Mouse (Mus musculus): ENCODE data around the gene Afdn.

DNA sequence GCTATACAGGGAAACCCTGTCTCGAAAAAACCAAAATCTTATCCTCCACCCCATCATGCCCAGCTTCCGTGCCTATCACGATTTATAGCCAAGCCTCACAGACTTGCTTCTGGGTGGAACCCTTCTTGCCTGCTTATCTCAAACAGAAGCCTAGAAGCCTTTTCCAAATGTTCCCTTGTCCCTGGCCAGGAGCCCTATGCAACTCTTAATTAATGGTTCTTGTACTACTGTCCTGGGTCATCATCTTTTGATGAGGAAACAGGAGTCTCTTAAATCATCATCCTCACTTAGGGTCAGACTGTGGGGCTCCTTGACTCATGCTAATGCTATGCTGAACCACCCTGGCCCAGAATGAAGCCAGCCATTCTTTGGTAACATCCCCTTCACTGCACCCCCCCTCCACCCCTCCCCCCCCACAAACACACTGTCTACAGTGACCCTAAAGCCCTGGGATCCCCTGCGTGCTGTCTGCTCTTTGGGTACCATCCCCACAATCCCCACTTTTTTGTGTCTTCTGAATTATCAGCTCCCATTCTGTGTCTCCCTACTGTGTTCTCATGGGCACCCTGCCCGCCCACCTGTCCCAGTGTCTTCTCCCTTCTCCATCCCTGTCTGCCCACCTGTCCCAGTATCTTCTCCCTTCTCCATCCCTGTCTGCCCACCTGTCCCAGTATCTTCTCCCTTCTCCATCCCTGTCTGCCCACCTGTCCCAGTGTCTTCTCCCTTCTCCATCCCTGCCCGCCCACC is 29.2 kb upstream of the Afdn start:
- TF ChIP-seq CTCF (IDR thresholded peaks at IDR 0.05; ENCODE audit: low read depth): no peak
- TF ChIP-seq EP300 (IDR thresholded peaks at IDR 0.05; ENCODE audit: low read depth): no peak

Measured in heart, postnatal 0 days (tissue).